Mouse (Mus musculus): ENCODE measurements around the gene Ptpre. TPM values are rescaled to one million over a fixed set of nuclear protein-coding genes. Genes with fewer than 3 reads are reported as not detected.

The Ptpre gene
- total and polyA plus RNA-seq, 3 experiments = 30.5 to 154 (median 119) TPM

- no peak for ATAC-seq (ENCODE audit: extremely low read depth, insufficient number of reproducible peaks, low FRiP score, poor library complexity, severe bottlenecking)
- no peaks in the 10 kb centered on the region for H3K36me3 ChIP-seq (replicated peaks)
- peaks cover 34% of the 10 kb centered on the region for H3K27me3 ChIP-seq (ENCODE audit: insufficient read depth, low read length)
- DNase-seq (ENCODE audit: low spot score) = no peak
- H3K9me3 ChIP-seq (replicated peaks) = no peaks in the 10 kb centered on the region
- H3K4me1 ChIP-seq (ENCODE audit: insufficient read depth, low read depth, low read length) = no peaks in the 10 kb centered on the region; the same call in 1 of the 2 replicates
- TF ChIP-seq TAL1 (conservative IDR thresholded peaks at IDR 0.05; ENCODE audit: low read depth, low read length) (no peak), POLR2AphosphoS5 (IDR thresholded peaks at IDR 0.05; ENCODE audit: insufficient replicate concordance, low read depth, low read length) (no peak), GATA2 (IDR thresholded peaks at IDR 0.05; ENCODE audit: borderline replicate concordance, low read depth, low read length) (no peak), GATA1 (IDR thresholded peaks at IDR 0.05; ENCODE audit: borderline replicate concordance, low read length) (no peak), CTCF (IDR thresholded peaks at IDR 0.05; ENCODE audit: low read depth, low read length) (no peak)
- H3K4me3 ChIP-seq (ENCODE audit: low read depth, low read length) = no peak overlapping the region
Measured at GRCm38 (mm10) chr7:135511723-135512122, 25.6 kb upstream of the Ptpre start.

- Histone ChIP-seq H3K4me3 (ENCODE audit: low read depth, low read length) (no peak overlapping the region), H3K4me1 (ENCODE audit: insufficient read depth, low read depth, low read length) (peaks cover 4% of the 10 kb centered on the region; the same call in 1 of the 2 replicates), H3K9me3 (replicated peaks) (no peaks in the 10 kb centered on the region), H3K36me3 (replicated peaks) (no peaks in the 10 kb centered on the region), H3K27me3 (ENCODE audit: insufficient read depth, low read length) (peaks cover 60% of the 10 kb centered on the region)
- TF ChIP-seq POLR2AphosphoS5 (IDR thresholded peaks at IDR 0.05; ENCODE audit: insufficient replicate concordance, low read depth, low read length) = no peak
- no peak for TF ChIP-seq GATA2 (IDR thresholded peaks at IDR 0.05; ENCODE audit: borderline replicate concordance, low read depth, low read length)
- no peak for TF ChIP-seq CTCF (IDR thresholded peaks at IDR 0.05; ENCODE audit: low read depth, low read length)
- TF ChIP-seq TAL1 (conservative IDR thresholded peaks at IDR 0.05; ENCODE audit: low read depth, low read length) = no peak
- TF ChIP-seq GATA1 (IDR thresholded peaks at IDR 0.05; ENCODE audit: borderline replicate concordance, low read length) = no peak
- DNase-seq (ENCODE audit: low spot score) = no peak
- ATAC-seq (ENCODE audit: extremely low read depth, insufficient number of reproducible peaks, low FRiP score, poor library complexity, severe bottlenecking) = no peak
Measured at GRCm38 (mm10) chr7:135517191-135517590, 20.1 kb upstream of the Ptpre start.

- Histone ChIP-seq H3K9me3 (replicated peaks) (no peaks in the 10 kb centered on the region), H3K27me3 (ENCODE audit: insufficient read depth, low read length) (peaks cover 66% of the 10 kb centered on the region), H3K36me3 (replicated peaks) (no peaks in the 10 kb centered on the region), H3K4me3 (ENCODE audit: low read depth, low read length) (no peak overlapping the region), H3K4me1 (ENCODE audit: insufficient read depth, low read depth, low read length) (peaks cover 4% of the 10 kb centered on the region; the same call in 1 of the 2 replicates)
- DNase-seq (ENCODE audit: low spot score) = no peak
- no peak for ATAC-seq (ENCODE audit: extremely low read depth, insufficient number of reproducible peaks, low FRiP score, poor library complexity, severe bottlenecking)
- TF ChIP-seq GATA2 (IDR thresholded peaks at IDR 0.05; ENCODE audit: borderline replicate concordance, low read depth, low read length) (no peak), POLR2AphosphoS5 (IDR thresholded peaks at IDR 0.05; ENCODE audit: insufficient replicate concordance, low read depth, low read length) (no peak)
Measured at GRCm38 (mm10) chr7:135520241-135520640, 17.0 kb upstream of the Ptpre start.

- ATAC-seq (ENCODE audit: extremely low read depth, insufficient number of reproducible peaks, low FRiP score, poor library complexity, severe bottlenecking) (no peak), DNase-seq (ENCODE audit: low spot score) (no peak)
- Histone ChIP-seq H3K9me3 (replicated peaks) (no peaks in the 10 kb centered on the region), H3K27me3 (ENCODE audit: insufficient read depth, low read length) (peaks cover 68% of the 10 kb centered on the region), H3K36me3 (replicated peaks) (no peaks in the 10 kb centered on the region), H3K4me1 (ENCODE audit: insufficient read depth, low read depth, low read length) (peaks cover 9% of the 10 kb centered on the region), H3K4me3 (ENCODE audit: low read depth, low read length) (no peak overlapping the region)
- TF ChIP-seq GATA2 (IDR thresholded peaks at IDR 0.05; ENCODE audit: borderline replicate concordance, low read depth, low read length) (no peak), GATA1 (IDR thresholded peaks at IDR 0.05; ENCODE audit: borderline replicate concordance, low read length) (no peak), TAL1 (conservative IDR thresholded peaks at IDR 0.05; ENCODE audit: low read depth, low read length) (no peak)
Measured at GRCm38 (mm10) chr7:135521755-135522512, 15.3 kb upstream of the Ptpre start.

- no peaks in the 10 kb centered on the region for H3K36me3 ChIP-seq (replicated peaks)
- peaks cover 54% of the 10 kb centered on the region for H3K27me3 ChIP-seq (ENCODE audit: insufficient read depth, low read length)
- H3K9me3 ChIP-seq (replicated peaks) = no peaks in the 10 kb centered on the region
- ATAC-seq (ENCODE audit: extremely low read depth, insufficient number of reproducible peaks, low FRiP score, poor library complexity, severe bottlenecking) (no peak), DNase-seq (ENCODE audit: low spot score) (no peak)
- peaks cover 9% of the 10 kb centered on the region for H3K4me1 ChIP-seq (ENCODE audit: insufficient read depth, low read depth, low read length)
- TF ChIP-seq POLR2AphosphoS5 (IDR thresholded peaks at IDR 0.05; ENCODE audit: insufficient replicate concordance, low read depth, low read length) (no peak), GATA1 (IDR thresholded peaks at IDR 0.05; ENCODE audit: borderline replicate concordance, low read length) (no peak), CTCF (IDR thresholded peaks at IDR 0.05; ENCODE audit: low read depth, low read length) (no peak), TAL1 (conservative IDR thresholded peaks at IDR 0.05; ENCODE audit: low read depth, low read length) (no peak), GATA2 (IDR thresholded peaks at IDR 0.05; ENCODE audit: borderline replicate concordance, low read depth, low read length) (no peak)
- no peak overlapping the region for H3K4me3 ChIP-seq (ENCODE audit: low read depth, low read length)
Measured at GRCm38 (mm10) chr7:135523981-135524380, 13.3 kb upstream of the Ptpre start.

GRCm38 (mm10) chr7:135524424-135524967 is 12.8 kb upstream of the Ptpre start:
- ATAC-seq (ENCODE audit: extremely low read depth, insufficient number of reproducible peaks, low FRiP score, poor library complexity, severe bottlenecking) = no peak

More at GRCm38 (mm10) chr7:135524424-135524967, 12.8 kb upstream of the Ptpre start:
- Histone ChIP-seq H3K36me3 (replicated peaks) (no peaks in the 10 kb centered on the region), H3K4me1 (ENCODE audit: insufficient read depth, low read depth, low read length) (peaks cover 9% of the 10 kb centered on the region), H3K4me3 (ENCODE audit: low read depth, low read length) (no peak overlapping the region), H3K9me3 (replicated peaks) (no peaks in the 10 kb centered on the region), H3K27me3 (ENCODE audit: insufficient read depth, low read length) (peaks cover 54% of the 10 kb centered on the region)
- no peak for DNase-seq (ENCODE audit: low spot score)
- TF ChIP-seq TAL1 (conservative IDR thresholded peaks at IDR 0.05; ENCODE audit: low read depth, low read length) (no peak), GATA2 (IDR thresholded peaks at IDR 0.05; ENCODE audit: borderline replicate concordance, low read depth, low read length) (no peak), CTCF (IDR thresholded peaks at IDR 0.05; ENCODE audit: low read depth, low read length) (no peak)
